Mouse (Mus musculus) stomach, postnatal 0 days (tissue): ENCODE data around the gene Snap47.

Source experiments
- CTCF ChIP-seq: IDR thresholded peaks from 2 replicates; pipeline ENCODE4 v1.5.1; 2016; ENCODE audit warnings: antibody characterized with exemption, low read depth, mild to moderate bottlenecking, moderate library complexity
- EP300 ChIP-seq: optimal IDR thresholded peaks from 2 replicates; pipeline ENCODE3; 2016; ENCODE audit warnings: antibody characterized with exemption

DNA sequence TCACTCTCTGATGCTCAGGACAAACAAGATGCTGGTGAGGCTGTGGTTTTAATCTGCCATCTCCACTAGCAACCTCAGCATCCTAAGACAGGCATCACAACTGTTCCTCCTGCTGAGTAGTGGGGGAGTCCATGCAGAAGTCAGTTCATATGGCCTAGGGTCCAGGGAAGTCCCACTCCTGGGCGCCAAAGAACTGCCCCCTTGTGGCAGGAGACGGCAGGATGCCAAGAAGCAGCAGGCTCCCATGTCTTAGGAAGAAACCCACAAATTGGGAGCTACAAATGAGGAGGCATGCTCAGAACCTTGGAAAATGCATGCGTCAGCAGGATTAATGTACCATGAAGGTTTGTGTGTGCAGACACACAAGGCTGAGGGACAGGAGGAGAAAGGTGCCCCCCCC, 84.4 kb downstream of the Snap47 start:
- TF ChIP-seq CTCF (peak; percentile 62), EP300 (no peak)
